Mouse (Mus musculus) megakaryocyte progenitor cell, adult 5-6 weeks (primary cell): ENCODE measurements around the gene F930015N05Rik. TPM values are rescaled to one million over a fixed set of nuclear protein-coding genes. Genes with fewer than 3 reads are reported as not detected.

ENCODE experiments used
- ATAC-seq: replicated peaks from 2 replicates; pipeline ENCODE4 v1.8.0; 2016; ENCODE audit warnings: mild to moderate bottlenecking, moderate TSS enrichment, inconsistent platforms; ENCODE audit not compliant: poor library complexity
- total RNA-seq, 2 experiments: library from RNA; stranded (forward) in 1 of 2; stranded (reverse) in 1 of 2; fragments of 157-497, 149-512 nt in 1 of 2; fragments of 200-1000 nt in 1 of 2; gene quantifications; 2 replicates each; pipeline versions ENCODE4 v1.2.3 to v1.2.4; 2015 to 2017

The F930015N05Rik gene
- total RNA-seq, 2 experiments from 2014 or later: not detected

DNA sequence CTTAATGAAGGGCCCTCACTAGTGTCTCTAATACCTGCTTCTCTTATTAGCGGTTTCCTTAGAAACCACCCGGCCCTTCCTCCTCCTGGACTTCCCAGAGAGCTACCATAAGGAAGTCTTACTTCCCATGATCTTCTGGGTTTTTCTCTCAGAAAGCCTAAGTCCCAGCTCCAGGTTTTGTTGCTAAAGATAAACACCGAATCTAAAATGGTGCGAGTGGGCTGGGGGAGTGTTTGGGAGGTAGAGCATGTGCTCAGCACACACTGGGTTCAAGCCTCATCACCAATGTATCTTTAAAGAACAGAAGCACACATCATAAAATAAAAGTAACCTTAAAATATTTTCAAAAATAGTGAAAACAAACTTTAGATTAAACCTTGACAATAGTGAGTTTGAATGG, 50.1 kb downstream of the F930015N05Rik start:
- ATAC-seq: no peak

Other genes starting within 250 kb of the F930015N05Rik start
- not detected in 2 replicates for gene Hs3st3a1, start 1.3 kb downstream of the F930015N05Rik start, total RNA-seq (2015)
- not detected in 2 replicates for gene Hs3st3a1, start 1.3 kb downstream of the F930015N05Rik start, total RNA-seq (2017)